Mouse (Mus musculus) lung, adult 18-20 months (tissue): ENCODE measurements at regions not wholly inside any gene's neighbourhood (a gene's known extent, or its start where the extent isn't known, plus 50 kb on each side); places are given as distances from the start of the nearest gene placed in this dataset.

Experiments
- DNase-seq, 2 experiments: peaks; one replicate each; pipeline ENCODE4 v3.0.0; 2022; ENCODE audit warnings: mixed read lengths in 2 of 2

DNA sequence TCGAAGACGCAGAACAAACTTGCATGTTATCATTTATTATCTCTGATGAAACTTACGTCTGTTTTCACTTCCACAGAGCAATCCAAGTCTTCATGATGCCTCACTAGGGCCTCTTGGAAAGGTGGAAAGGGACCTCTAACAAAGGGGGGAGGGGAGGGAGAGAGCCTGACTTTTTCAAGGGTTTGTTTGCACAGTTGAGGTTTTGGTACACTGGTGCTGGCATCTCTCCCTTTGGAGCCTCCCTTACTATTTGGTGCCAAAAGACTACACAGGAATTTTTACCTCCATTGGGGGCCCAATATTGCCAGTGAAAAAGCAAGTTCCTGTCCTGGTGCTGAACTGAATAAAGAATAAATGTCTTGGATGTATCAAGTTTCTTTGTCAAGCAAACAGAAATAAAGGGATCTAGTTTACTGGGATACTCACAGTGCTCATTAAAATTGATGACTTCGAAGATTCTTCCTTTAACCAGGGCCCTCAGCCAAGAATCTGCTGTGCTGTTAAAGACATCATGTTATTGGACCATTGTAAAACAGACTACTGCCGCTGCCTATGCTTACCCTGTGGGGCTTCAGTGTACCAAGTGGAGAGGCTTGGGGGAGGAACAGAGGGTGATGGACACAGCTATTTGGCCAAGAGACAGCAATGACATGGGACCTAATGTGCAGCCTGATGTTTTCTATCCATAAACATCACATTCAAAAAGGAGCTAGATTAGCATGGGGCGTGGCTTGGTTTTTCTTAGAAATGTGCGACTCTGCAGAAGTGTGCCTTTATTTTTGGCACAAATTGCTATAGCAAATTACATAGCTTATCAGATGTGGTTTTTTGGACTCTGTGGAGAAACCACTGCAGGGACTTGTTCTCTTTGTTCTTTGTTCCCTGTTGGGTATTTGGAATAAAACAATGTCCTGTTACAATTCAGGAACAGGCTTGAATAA, 160.3 kb upstream of the Cited2 start:
- DNase-seq: peak in 1 of 2 experiments; percentile 34

DNA sequence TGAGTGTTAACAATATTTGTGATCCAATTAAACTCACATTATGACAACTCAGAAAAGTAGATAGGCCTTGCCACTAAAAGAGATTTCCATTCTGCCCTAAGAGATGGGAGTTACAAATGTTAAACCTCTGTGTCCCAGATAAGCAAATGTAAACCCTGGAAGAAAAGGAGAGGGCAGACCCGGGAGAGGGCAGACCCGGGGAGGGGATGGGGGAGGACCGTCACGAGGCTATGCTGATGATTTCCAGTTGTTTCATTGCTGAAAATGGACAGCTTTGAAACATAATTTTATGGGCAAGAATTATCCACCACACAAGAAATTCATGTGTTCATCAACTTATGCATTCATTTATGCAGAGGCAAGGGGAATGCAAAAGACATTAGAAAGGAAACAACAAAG, 159.7 kb upstream of the Cited2 start:
- DNase-seq: no peak

DNA sequence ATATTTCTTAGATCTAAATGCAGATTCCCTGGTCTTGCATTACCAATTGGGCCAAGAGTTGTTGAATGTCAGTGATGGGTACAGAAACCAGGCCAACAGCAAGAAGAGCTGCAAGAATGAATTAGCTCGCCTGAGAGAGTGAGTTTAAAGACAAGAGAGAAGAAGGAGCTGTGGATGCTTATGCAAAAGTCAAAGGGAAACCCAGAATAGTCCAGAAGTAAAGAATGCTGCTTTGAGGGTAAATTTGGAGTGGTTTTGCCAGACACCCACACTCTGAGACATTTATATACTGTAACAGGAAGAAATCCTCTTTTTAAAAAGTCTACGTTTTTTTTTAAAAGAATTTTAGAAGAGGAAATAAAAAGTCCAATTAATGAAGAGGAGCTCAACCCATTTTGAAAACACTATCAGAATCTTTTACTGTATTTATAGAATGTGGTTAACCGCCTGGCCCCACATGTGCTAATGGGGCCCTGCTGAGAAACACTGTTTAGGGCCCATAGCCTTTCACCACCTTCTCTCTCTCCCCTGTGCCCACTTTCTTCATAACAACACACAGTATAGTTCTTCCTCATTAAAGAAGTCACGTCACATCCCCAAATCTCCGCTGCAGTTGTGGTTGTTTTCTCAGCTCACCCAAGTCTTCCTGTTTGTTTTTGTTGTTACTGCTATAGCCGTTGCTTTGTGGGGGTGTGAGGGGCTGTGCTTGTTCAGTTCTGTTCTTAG, 158.0 kb upstream of the Cited2 start:
- no peak for DNase-seq

GRCm38 (mm10) chr10:17566975-17567374, 156.0 kb upstream of the Cited2 start:
- peak; percentile 52 to 60 for DNase-seq

DNA sequence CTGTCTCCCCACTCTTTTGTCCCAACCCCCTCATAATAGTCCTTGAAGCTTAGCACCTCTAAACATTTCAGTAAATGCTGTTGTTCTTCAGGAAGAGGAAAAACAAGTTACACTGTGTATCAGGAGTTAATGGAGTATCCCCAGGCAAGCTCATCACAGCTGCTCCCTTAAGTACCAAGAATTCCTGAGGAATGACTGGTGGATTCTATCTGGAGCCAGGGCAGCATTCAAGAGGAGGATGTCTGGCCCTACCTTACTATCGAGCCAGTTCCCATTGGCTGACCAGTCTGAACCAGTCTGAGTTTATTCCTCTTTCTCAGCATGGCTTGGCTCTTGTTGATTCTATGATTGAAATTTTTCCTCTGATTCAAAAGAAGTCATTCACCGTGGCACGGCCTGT, 155.4 kb upstream of the Cited2 start:
- DNase-seq: peak in 1 of 2 experiments; percentile 11

DNA sequence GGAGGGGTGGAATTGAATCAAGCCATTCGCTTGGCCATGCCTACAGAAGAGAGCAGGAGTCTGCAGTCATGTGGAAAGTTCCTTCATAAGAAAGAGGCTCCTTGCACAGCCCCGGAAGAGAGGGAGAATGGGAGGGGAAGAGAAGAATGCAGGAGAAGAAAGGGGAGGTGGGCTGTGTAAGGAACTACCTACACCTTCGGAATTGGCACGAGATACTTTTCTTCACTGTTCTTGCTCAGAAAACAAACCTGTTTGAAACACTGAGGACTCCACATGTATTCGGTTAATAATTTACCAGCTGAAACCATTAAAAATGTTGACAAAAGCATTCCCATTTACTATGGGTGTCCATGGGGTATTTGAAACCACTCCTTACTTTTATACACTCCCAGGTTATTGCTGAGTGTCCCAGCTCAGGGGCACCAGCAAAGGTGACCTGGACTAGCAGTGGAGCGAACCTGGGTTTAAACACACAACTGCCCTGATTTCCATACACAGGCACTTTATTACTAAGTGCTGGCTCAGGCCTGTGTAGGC, 153.4 kb upstream of the Cited2 start:
- peak in 1 of 2 experiments; percentile 10 for DNase-seq

- no peak for DNase-seq
Measured at GRCm38 (mm10) chr10:17574894-17575293, 148.1 kb upstream of the Cited2 start.

GRCm38 (mm10) chr10:17575448-17576332, 147.3 kb upstream of the Cited2 start:
- peak in 1 of 2 experiments; percentile 72 for DNase-seq

DNA sequence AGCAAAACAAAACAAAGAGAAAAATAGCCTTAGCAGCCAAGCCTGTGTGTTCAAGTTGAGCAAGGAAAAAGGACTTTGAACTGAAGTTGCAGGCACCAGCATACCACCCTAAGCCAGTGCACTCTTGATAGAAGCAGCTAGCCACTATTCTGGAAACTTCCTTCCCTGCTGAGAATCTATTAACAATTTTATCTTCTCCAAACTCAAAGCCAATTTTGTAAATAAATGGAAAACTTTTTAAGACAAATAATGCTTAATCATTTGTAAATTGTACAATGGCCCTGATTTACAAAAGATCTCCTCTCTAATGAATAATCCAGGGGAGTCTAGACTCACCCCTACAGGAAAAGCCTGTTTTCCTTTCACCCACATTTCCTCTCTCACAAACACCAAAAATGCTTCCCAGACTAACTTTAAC, 146.7 kb upstream of the Cited2 start:
- DNase-seq: no peak

GRCm38 (mm10) chr10:17579463-17579862, 143.6 kb upstream of the Cited2 start:
- no peak for DNase-seq

DNA sequence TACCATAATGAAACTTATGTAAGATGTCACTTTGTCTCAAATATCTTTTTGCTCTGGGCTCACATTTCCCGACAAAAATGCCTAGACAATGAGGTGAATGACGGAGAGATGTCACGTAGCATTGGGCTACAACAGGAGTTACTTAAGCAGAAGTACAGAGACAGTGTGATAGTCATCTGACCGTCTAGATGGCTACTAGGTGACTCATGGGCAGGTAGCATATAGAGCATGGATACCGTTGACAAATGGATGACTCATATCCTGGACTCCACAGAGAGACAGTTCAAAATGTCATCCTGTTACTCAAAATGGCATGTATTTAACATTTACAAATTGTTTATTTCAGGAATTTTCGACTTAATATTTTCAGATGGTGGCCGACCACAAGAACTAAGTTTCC, 138.2 kb upstream of the Cited2 start:
- no peak for DNase-seq

DNA sequence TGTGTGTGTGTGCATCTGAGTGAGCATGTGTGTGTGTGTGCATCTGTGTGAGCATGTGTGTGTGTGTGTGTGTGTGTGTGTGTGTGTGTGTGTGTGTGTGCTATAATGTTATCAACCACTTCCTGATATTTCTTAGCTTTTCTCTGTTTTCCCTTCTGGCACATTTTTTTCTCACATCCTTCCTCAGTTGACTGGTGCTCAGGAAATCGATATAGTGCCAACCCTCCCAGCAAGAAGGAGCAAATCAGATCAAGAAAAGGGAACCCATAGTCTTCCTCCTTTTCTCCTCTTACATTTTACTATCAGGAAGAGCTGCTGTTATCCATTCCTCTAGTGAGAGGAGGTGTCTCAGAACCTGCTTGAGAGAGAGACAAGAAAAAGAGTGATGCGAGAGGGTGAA, 136.1 kb upstream of the Cited2 start:
- no peak for DNase-seq

GRCm38 (mm10) chr10:17589136-17589535, 133.9 kb upstream of the Cited2 start:
- DNase-seq: no peak

DNA sequence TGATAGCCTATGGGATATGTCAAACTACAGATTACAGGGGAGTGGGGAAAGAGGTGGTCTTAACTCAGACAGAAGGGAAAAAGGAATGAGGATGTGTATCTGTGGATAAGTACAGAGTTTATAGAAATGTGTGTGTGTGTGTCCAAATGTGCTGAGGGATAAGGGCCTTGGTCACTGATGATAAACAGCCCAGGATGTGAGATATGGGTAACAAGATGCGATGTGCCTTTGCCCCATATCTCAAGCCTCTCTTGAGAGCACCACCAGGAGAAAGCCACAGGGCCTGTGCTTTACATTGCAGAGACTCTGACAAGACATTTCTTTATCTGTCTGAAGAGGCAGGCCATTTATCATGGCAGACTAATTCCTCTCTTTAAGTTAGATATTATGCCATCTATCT, 132.8 kb upstream of the Cited2 start:
- no peak for DNase-seq

DNA sequence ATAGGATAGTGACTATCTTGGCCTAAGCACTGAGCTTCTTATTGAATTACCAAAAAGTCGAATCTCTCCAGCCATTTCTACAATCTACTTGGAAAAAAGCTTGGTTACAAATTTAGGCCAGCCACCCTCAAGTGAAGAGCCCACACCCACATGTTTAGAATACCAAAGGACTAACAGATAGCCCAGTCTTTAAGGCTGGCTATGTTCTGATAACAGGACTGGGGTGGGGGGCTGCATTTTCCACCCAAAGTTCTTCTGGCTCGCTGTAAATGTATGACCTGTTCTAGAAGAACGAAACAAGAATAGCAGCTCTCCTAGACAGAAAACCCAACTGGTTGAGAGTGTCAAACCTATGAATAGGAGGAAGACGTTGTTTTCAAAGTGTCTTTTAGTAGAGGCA, 130.6 kb upstream of the Cited2 start:
- no peak for DNase-seq

GRCm38 (mm10) chr10:17596126-17596525, 126.9 kb upstream of the Cited2 start:
- DNase-seq: no peak

DNA sequence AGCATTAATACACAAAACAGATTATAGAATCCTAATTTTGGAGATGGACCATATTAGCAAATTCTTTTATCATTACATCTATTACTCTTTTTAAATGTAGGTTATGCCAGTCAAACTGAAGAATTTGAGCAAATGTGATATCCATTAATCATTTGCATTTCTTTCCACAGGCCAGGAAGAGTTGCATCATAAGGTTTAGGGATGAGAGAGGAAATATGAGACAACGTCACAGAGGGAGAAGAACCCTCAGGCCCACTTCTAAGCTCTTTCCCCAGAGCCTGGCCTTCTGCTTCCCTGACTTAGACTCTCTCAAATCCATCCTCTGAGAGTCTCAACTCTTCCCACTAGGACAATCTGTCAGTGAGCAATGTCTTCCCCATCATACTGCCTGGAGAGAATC, 126.3 kb upstream of the Cited2 start:
- no peak for DNase-seq

DNA sequence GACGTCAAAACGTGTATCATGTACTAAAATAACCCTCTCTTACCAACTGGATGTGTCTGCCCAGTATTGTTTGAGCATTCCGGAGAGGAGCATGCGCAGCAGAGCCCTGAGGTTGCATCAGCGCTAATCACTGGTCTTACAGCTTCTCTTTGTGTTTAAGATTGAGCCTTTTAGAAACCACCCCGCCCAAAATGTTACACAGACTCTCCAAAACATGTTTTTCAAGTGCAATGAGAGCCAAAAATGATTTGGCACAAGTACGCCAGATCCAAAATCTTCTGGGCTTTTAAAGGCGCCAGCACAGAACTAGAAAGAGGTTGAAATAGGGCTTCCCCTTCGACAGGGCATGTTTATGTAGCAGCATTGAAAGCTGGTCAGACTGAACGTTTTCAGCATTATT, 123.8 kb upstream of the Cited2 start:
- DNase-seq: peak; percentile 70 to 88

DNA sequence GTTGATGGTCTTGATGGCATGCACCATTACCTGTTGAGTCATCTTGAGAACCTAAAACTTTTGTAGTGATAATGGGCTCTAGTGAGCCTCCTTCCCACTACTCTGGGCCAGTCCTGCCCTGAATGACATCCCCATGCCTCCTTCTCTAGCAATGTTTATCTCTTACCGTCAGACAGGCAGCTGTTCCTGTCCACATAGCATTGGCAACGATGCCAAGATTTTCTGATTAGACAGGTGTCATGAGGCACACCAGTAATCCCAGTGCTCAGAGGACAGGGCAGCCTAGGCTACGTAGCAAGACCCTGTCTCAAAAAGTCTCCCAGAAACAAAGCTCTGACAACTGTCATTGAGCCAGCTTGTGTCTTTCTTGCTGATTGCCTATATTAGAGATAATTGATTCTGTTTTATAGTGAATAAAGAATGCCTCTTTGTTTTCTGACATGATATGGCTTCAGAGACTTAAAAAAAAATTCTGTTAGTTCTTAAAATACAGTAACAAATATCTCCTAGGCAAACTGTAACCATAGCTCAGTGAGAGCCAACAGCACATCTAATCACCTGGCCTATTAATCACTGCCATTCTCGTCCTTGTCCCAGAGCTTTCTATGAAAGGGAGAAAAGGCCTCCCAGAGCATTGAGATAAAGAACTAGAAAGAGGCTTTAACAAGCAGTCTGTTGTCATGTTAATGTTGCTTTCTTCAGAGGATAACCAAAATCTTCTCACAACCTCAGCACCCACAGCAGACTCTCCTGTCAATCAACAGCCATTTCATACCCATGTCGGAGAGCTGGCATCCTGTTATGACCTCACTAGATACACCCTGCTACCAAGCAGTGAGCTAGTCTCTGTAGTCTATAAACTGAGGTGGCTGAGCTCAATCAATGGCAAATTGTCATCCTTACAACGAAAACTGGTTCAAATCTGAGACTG, 122.9 kb upstream of the Cited2 start:
- DNase-seq: no peak

DNA sequence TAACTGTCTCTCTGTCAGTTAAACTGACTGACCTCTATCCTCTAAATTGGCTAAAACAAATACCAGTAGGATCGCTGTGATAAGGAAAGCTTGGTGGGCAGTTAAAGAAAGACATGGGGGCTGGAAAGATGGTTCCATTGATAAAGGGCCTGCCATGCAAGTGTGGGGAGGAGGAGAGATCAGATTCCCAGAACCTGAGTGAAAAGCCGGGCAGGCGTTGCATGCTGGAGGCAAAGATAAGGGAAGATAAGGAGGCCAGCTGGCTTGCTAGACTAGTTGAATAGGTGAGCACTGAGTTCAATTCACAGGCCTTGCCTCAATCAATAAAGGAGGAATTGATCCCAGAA, 122.3 kb upstream of the Cited2 start:
- DNase-seq: no peak

- no peak for DNase-seq
Measured at GRCm38 (mm10) chr10:17602446-17602845, 120.6 kb upstream of the Cited2 start.

DNA sequence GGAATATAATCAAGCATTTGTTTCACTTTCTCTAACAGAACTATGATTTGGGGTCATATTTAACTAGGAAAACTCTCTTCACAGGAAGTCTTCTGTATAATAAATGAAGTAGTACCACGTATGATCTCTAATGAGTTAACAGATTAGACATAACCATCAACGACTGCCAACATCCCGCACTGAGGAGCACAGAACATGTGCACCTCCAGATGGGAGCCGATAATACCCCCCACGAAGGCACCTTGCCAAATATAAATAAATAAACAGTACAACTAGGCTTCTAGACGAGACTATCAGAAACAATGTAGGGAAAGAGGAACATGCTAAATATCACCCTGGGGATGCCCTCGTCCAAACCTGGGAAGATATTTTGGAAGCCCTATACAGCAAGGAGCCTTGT, 114.8 kb upstream of the Cited2 start:
- DNase-seq: no peak
